Mouse (Mus musculus) lung, adult 2 months (tissue): ENCODE data around the gene Ppp4c. TPM values are rescaled to one million over a fixed set of nuclear protein-coding genes. Genes with fewer than 3 reads are reported as not detected.

Experiments used
- DNase-seq: peaks from one replicate; pipeline ENCODE4 v3.0.0; 2022
- H3K4me1 ChIP-seq: fragments of 200-500 bp; 2 replicates; pipeline ENCODE4 v1.6.1; 2011; ENCODE audit warnings: low read length; ENCODE audit not compliant: control insufficient read depth, insufficient read depth
- H3K4me3 ChIP-seq: fragments of 200-500 bp; replicated peaks from 2 replicates; pipeline ENCODE3; 2011; ENCODE audit warnings: low read depth, mild to moderate bottlenecking, control low read depth, low read length; ENCODE audit errors: extremely low read depth
- CTCF ChIP-seq: fragments of 200-500 bp; IDR thresholded peaks from 2 replicates; pipeline ENCODE4 v1.5.1; 2011; ENCODE audit warnings: mild to moderate bottlenecking, low read length, control low read depth; ENCODE audit not compliant: insufficient read depth
- POLR2A ChIP-seq: fragments of 200-500 bp; IDR thresholded peaks from 2 replicates; pipeline ENCODE4 v1.6.1; 2011; ENCODE audit warnings: low read depth, mild to moderate bottlenecking, control low read depth, low read length, borderline replicate concordance; ENCODE audit errors: extremely low read depth
- WGBS: fragments of 180-500 bp; shearing (Covaris S2); methylation state at CpG from one replicate; pipeline ENCODE4 v1.1.7; 2018; 5-methylcytosine and 5-hydroxymethylcytosine counted together
- polyA plus RNA-seq: library from polyadenylated mRNA; depleted of rRNA; stranded (reverse); fragments of >200 nt; gene quantifications from 2 replicates; pipeline ENCODE4 v1.2.3, GENCODE M21; 2012

Ppp4c gene
- polyA plus RNA-seq, 1 experiment, result 156 TPM

DNA sequence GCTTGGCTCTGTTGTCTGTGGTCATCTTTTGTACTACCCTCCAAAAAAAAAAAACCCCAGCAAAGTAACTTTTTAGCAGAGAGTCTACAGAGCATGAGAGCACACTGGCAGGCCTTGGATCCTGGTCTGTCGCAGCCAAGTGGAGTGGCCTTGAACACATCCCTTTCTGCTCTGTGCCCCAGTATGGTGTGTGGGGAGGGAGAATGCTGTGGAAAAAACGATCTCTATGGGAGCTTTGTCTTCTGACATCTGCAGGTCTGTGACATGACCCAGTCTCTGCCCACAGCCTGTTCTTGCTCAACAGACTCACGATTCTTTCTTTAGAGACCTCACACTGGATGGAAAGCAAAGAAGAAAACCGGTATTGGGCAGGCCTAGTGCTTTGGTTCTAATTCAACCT is 31.3 kb downstream of the Ppp4c start:
- WGBS, result 21% methylated on average over 4 of the region's 4 CpGs

DNA sequence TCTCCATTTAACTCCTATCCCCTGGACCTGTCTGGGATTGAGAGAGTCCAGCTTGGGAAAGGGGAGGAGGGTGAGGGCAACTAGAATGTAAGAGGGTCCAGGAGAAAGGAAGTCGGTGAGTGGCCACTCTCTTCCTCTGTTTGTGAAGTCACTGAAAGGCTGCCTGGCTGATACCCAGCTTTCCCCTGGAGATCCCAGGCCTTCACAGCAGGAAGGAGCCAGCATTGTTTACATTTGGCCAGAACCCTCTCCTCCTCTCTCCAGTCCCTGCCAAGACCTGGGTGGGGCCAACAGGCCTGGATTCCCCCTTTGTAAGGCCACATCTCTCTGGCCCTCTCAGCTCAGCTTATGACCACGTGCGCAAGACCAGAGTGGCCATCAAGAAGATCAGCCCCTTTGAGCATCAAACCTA is 31.9 kb downstream of the Ppp4c start:
- DNase-seq, result peak; percentile 81

More for the DNA sequence above, 31.3 kb downstream of the Ppp4c start:
- Histone ChIP-seq H3K4me1 (peaks cover 19% of the 10 kb centered on the region), H3K4me3 (no peak overlapping the region)
- no peak for DNase-seq
- no peak for TF ChIP-seq CTCF
- no peak for TF ChIP-seq POLR2A

DNA sequence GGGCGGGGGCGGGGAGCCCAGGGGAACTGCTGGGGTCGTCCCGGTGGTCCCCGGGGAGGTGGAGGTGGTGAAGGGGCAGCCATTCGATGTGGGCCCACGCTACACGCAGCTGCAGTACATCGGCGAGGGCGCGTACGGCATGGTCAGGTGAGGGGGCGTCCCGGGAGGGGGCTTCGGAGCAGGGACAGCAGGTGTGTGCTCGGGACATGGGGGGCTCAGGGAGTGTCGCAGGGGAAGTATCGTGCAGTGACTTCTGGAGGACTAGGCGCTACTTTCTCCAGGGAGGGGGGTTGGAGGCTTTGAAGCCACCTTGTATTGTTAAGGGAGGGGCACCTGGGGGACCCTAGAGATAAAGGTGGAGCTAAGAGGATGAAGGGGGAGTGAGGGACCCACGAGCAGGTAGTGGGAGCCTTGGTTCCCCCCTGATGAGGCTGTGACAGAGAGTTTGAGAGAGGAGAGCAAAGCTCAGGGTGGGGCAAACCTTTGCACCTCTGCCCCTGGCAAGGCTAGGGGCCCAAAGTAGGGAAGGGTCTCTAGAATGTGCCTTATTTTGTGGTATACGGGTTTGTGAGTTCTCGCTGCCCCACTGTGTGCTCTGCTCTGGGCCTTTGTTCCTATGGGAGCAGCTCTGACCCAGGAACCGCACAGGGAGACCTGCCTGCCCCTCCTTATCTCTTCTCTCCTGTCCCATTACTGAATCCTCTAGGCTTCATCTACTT is 32.5 kb downstream of the Ppp4c start:
- H3K4me3 ChIP-seq, result peak overlapping the region; percentile 97
- TF ChIP-seq CTCF, result no peak
- TF ChIP-seq POLR2A, result no peak; the same call in 1 of the 2 replicates
- H3K4me1 ChIP-seq, result peaks cover 18% of the 10 kb centered on the region
- 2% methylated on average over 22 of the region's 24 CpGs for WGBS
- DNase-seq, result peak; percentile 61

More for the DNA sequence above, 31.9 kb downstream of the Ppp4c start:
- 16% methylated on average over 3 of the region's 3 CpGs for WGBS
- peak; percentile 81; the same call in 1 of the 2 replicates for TF ChIP-seq POLR2A
- TF ChIP-seq CTCF, result no peak
- Histone ChIP-seq H3K4me3 (peak overlapping the region; percentile 97), H3K4me1 (peaks cover 18% of the 10 kb centered on the region)

DNA sequence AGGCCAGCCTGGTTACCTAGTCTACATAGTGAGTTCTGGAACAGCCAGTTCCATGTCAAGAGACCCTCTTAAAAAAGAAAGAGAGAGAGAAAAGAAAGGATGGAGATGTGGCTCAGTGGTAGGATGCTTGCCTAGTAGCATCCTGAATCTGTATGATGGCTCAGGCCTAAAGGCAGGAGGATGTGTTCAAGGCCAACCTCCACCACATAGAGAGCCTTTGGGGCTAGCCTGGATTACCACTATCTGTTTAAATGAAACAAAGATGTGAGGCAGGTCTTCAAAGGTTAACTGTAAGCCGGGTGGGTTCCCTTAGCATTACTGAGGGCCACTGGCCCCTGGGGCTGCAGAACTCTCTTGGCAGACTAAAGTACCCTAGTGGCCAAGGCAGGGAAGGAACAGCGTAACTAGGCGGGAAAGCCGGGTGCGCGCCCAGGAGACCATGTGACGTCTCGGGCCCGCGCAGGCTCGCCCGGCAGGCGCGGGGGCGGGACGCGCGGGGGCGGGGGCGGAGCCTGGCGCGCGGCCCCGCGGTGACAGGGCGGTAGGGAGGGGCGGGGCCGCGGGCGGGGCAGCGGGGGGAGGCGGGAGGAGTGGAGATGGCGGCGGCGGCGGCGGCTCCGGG is 33.1 kb downstream of the Ppp4c start, which contains the start of gene Mapk3:
Mapk3 (plus strand) TSS at position 552 of the 622 bp plus-strand sequence.
- WGBS, result 3% methylated on average over 35 of the region's 38 CpGs
- Histone ChIP-seq H3K4me3 (peak within 1 kb of the TSS; percentile 97), H3K4me1 (peaks cover 18% of the 10 kb centered on the region)
- no peak for TF ChIP-seq POLR2A
- TF ChIP-seq CTCF, result peak; percentile 68
- DNase-seq, result peak; percentile 85

DNA sequence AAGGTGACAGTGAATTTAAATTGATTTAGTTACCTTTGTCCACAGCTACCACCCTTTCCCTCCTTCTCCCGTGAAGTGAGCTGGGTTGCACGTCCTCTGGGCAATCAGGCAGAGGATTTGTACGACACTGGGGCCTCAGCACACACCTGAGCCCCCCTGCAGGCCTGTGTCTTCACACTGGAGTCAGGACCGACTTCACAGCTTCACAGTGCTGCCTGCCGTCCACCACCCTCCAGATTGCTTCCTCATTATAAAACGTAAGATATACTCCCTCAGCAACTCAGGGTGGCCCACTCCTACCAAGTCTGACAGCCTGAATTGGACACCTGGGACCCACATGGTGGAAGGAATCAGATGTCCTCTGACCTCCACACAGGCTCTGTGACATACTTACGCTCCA is 33.8 kb downstream of the Ppp4c start:
- TF ChIP-seq CTCF (no peak), POLR2A (no peak)
- 76% methylated on average over 7 of the region's 7 CpGs for WGBS
- no peak overlapping the region for H3K4me3 ChIP-seq

DNA sequence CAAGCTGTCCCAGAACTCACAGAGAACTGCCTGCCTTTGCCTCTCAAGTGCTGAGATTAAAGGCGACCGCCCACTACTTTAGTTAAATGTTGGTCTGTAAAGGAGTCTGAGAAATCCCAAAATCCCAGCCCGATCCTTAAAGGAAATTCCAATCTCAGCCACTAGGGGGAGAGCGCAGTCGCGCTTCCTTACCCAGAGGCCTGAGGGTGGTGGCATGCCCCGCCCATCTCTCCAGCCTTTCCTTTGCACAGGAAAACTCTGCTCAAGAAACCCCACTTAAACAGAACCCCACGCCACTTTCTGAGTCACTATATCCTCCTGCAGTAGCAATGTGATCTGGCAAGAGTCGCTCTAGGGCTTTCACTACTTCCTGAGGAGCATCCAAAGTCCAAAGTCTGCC is 37.4 kb downstream of the Ppp4c start:
- DNase-seq, result peak; percentile 74
- no peaks in the 10 kb centered on the region for H3K4me1 ChIP-seq
- no peak overlapping the region for H3K4me3 ChIP-seq
- no peak for TF ChIP-seq POLR2A
- peak; percentile 85 for TF ChIP-seq CTCF
- WGBS, result 1% methylated on average over 9 of the region's 9 CpGs

More for the DNA sequence above, 33.8 kb downstream of the Ppp4c start:
- no peak for DNase-seq
- H3K4me1 ChIP-seq, result peaks cover 18% of the 10 kb centered on the region

DNA sequence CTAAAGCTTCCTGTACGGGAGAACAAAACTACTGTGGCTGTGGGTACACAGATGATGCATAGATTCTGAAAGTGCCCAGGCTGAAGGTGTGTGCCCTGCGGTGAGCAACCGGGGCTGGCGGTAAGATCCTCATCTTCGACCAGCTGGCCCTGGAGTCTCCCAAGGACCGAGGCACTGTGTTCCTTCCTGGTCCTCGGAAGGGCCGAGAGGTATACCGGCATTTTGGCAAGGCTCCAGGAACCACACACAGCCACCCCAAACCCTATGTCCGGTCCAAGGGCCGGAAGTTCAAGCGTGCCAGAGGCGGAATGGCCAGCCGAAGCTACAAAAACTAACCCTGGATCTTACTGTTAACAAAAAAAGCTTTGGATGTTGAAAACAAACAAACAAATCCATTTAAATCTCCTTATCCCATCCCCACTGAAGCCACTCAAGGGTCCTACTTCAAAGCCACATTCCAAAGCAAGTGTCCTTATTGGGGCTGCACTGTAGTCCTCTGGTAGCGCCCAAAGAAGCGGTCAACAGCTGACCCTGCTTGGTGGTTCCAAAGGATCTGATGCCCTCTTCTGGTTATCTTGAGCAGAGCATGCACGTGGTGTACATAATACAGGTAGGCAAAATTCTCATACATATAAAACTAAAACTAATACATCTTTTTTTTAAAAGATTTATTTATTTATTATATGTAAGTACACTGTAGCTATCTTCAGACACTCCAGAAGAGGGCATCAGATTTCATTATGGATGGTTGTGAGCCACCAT is 42.5 kb downstream of the Ppp4c start:
- DNase-seq, result no peak
- H3K4me1 ChIP-seq, result peaks cover 6% of the 10 kb centered on the region
- no peak overlapping the region for H3K4me3 ChIP-seq
- TF ChIP-seq CTCF, result no peak
- TF ChIP-seq POLR2A, result no peak
- 71% methylated on average over 17 of the region's 17 CpGs for WGBS

DNA sequence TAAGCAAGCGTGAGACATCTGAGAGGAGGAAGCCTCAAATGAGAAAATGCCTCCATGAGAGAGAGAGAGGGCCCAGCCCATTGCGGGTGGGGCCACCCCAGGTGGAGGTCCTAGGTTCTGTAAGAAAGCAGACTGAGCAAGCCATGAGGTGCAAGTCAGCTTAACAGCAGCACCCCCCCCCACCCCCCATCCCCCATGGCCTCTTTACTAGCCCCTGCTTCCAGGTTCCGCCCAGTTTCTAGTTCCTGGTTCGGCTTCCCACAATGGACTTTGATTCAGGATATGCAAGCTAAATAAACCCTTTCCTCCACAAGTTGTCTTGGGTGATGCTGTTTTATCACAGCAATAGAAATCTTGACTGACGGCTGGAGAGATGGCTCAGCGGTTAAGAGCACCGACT is 43.5 kb downstream of the Ppp4c start:
- DNase-seq, result no peak
- Histone ChIP-seq H3K4me1 (peaks cover 6% of the 10 kb centered on the region), H3K4me3 (no peak overlapping the region)
- WGBS, result 38% methylated on average over 7 of the region's 7 CpGs
- TF ChIP-seq POLR2A (no peak), CTCF (no peak)

DNA sequence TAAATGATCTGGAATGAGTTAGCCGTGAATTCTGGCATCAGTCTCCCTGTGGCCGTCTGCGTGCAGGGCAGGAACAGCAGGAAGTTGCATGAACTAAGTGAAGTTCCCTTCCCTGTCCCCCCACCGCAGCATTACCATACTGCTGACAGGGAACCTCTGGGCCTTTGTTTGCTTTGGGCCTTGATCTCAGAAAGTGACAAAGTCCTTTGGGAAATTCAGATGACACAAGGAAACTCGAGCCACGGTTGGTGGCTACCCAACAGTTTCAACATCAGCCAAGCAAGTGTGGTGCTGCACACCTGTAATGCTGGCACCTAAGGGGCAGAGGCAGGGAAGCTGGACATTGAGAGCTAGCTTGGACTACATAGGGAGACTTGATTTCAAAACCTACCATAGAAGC is 45.5 kb downstream of the Ppp4c start:
- Histone ChIP-seq H3K4me3 (no peak overlapping the region), H3K4me1 (peaks cover 6% of the 10 kb centered on the region)
- WGBS, result 13% methylated on average over 6 of the region's 6 CpGs
- DNase-seq, result no peak
- TF ChIP-seq POLR2A (peak; percentile 11; the same call in 1 of the 2 replicates), CTCF (no peak)
